Mouse (Mus musculus) testis, adult 2 months (tissue): Measurements from ENCODE around the gene Camta1.

Experiments
- CTCF ChIP-seq: fragments of 200-500 bp; IDR thresholded peaks from 2 replicates; pipeline ENCODE4 v1.5.1; 2012; ENCODE audit warnings: low read depth, mild to moderate bottlenecking, inconsistent platforms, low read length, moderate library complexity; ENCODE audit not compliant: control insufficient read depth, insufficient read depth, insufficient replicate concordance
- POLR2A ChIP-seq: fragments of 200-500 bp; IDR thresholded peaks from 2 replicates; pipeline ENCODE4 v1.6.1; 2012; ENCODE audit warnings: low read depth, mild to moderate bottlenecking, inconsistent platforms, low read length, moderate library complexity; ENCODE audit not compliant: control insufficient read depth

DNA sequence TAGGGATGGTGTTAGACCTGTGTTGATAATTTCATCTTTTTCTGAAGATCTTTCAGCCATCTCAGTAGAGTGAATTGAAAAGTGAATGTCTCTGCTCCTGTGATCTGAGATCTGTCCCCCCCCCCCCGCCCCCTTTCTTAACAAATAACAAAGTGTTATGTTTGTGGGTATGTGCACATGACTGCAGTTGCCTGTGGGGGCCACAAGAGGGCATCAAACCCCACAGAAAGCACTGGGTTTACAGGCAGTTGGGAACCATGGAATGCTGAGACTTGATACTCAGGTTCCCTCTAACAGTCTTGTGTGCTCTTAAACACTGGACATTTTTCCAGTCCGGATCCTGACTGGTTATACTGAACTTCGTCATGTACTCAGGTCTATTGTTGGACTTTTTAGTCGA, 350.6 kb downstream of the Camta1 start:
- TF ChIP-seq POLR2A (no peak), CTCF (peak; percentile 62; the same call in 1 of the 2 replicates)
